Mouse (Mus musculus) layer of hippocampus, postnatal 25 days (tissue): ENCODE results near the gene 4933402N22Rik. TPM values are rescaled to one million over a fixed set of nuclear protein-coding genes. Genes with fewer than 3 reads are reported as not detected.
"Not testable (repeated sequence)": the region's sequence is repeated elsewhere in the genome, so short reads cannot be mapped to it uniquely, and the experiment has no call there.

Experiments
- DNase-seq, 2 experiments: peaks; one replicate each; pipeline ENCODE4 v3.0.0; 2022; ENCODE audit warnings: mixed read lengths in 2 of 2, low spot score in 1 of 2; ENCODE audit errors: extremely low spot score in 1 of 2
- total RNA-seq, 2 experiments: library from RNA; stranded (reverse); gene quantifications; 2 replicates each; pipeline ENCODE4 v1.2.3; 2021

The 4933402N22Rik gene
- total RNA-seq = not detected

- DNase-seq = not testable (repeated sequence)
Observed at GRCm38 (mm10) chr5:11917743-11918142, at the start of gene 4933402N22Rik. Gene 4933402N22Rik, plus strand, starts transcription at chr5:11918043.

GRCm38 (mm10) chr5:11923790-11924189 lies 5.9 kb downstream of the 4933402N22Rik start:
- DNase-seq = not testable (repeated sequence)

Other genes starting within 250 kb of the 4933402N22Rik start
- not detected for gene Gm8922, start 236.1 kb upstream of the 4933402N22Rik start, total RNA-seq
- gene Gm8926, start 147.5 kb upstream of the 4933402N22Rik start, total RNA-seq = not detected
- gene Gm6465, start 72.5 kb upstream of the 4933402N22Rik start, total RNA-seq = not detected